Mouse (Mus musculus) olfactory bulb, adult 2 months (tissue): ENCODE results near the gene Cpeb1. TPM values are rescaled to one million over a fixed set of nuclear protein-coding genes. Genes with fewer than 3 reads are reported as not detected.

ENCODE experiments used
- H3K27ac ChIP-seq: fragments of 200-500 bp; 2 replicates; pipeline ENCODE4 v1.5.1; 2012; ENCODE audit warnings: low read depth, low read length; ENCODE audit not compliant: insufficient read depth
- H3K4me1 ChIP-seq: fragments of 200-500 bp; 2 replicates; pipeline ENCODE4 v1.6.1; 2012; ENCODE audit warnings: low read length; ENCODE audit not compliant: control insufficient read depth, insufficient read depth
- H3K4me3 ChIP-seq: fragments of 200-500 bp; 2 replicates; pipeline ENCODE4 v1.5.1; 2012; ENCODE audit warnings: mild to moderate bottlenecking, low read depth, low read length, moderate library complexity; ENCODE audit not compliant: insufficient read depth
- CTCF ChIP-seq: fragments of 200-500 bp; IDR thresholded peaks from 2 replicates; pipeline ENCODE4 v1.5.1; 2012; ENCODE audit warnings: low read depth, mild to moderate bottlenecking, low read length, moderate library complexity; ENCODE audit not compliant: insufficient read depth
- POLR2A ChIP-seq: fragments of 200-500 bp; IDR thresholded peaks from 2 replicates; pipeline ENCODE4 v1.6.1; 2012; ENCODE audit warnings: mild to moderate bottlenecking, low read depth, low read length, moderate library complexity; ENCODE audit not compliant: insufficient read depth
- WGBS: fragments of 180-500 bp; shearing (Covaris S2); methylation state at CpG from one replicate; pipeline ENCODE4 v1.1.7; 2018; 5-methylcytosine and 5-hydroxymethylcytosine counted together
- polyA plus RNA-seq: library from polyadenylated mRNA; stranded (reverse); fragments of >200 nt; gene quantifications from 2 replicates; pipeline ENCODE4 v1.2.4, GENCODE M21; 2012; ENCODE audit warnings: low replicate concordance; ENCODE audit not compliant: missing spikeins, insufficient read depth, insufficient read length

Cpeb1 gene
- polyA plus RNA-seq, 1 experiment = not detected

DNA sequence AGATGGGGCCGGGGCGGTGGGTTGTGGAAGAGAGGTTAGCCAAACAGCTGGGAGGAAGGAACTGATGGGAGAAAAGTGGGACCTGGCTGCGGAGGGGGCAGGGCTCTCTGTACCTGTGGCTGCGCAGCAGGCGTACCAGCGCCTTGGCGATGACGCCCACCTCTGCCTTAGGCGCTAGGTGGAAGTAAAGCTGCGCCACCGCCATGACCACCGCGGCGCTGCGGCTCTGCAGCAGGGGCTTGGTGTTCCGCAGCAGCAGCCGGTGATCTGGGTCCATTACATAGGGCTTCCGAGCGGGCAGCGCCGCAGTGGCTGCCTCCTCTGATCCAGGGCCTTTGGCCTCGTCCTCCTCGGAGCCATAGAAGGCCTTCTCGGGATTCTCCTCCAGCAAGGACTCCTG is 21.6 kb upstream of the Cpeb1 start:
- Histone ChIP-seq H3K4me3 (no peak overlapping the region), H3K4me1 (no peaks in the 10 kb centered on the region), H3K27ac (no peak overlapping the region)
- TF ChIP-seq CTCF (no peak), POLR2A (no peak)
- 48% methylated on average over 24 of the region's 24 CpGs for WGBS

DNA sequence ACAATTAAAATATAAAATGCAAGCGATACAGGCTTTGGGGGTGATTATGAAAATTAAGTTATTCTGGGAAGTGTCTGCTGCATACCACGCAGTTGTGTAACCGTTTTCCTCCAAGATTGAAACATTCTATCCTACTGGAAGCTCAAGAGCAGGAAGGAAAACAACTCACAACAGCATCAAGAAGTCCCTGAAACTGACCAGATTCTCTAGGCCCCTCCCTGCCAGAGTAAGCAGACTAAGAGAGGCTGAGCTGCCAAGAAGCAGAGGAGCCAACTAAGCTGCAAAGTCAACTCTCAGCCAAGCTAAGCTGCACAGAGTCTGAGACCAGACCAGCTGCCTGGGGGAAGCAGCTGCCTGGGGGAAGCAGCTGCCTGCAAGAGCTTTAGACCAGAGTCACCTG is 20.0 kb upstream of the Cpeb1 start:
- Histone ChIP-seq H3K27ac (no peak overlapping the region), H3K4me1 (0 out of 2 replicates have a peak, but pooled peaks cover 2% of the 10 kb centered on the region), H3K4me3 (no peak overlapping the region)
- no peak for TF ChIP-seq CTCF
- no peak for TF ChIP-seq POLR2A
- WGBS = 83% methylated on average over 3 of the region's 3 CpGs

DNA sequence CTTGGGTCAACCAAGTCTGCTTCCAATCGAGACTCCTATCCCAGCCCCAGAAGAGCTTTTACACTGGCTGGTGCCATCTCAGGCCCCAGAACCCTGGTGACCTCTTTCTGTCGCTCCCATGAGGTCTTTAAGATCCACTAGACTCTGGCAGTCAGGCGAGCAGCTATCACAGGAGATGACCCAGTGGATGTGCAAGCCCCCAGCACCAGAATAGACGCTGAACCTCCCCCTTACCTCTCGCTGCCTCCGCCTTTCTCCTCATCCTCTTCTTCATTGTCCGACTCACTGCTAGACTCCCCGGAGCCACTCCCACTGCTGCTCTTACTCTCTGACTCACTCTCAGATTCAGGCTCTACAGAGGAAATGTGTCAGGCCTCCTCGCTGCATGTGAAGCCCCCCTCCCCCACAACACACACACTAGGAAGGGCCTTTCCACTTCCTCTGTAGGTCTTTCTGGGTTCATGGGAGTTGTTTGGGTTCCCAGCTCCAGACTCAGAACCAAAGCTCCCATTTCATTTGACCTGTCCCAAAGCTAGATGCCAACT is 9.7 kb upstream of the Cpeb1 start:
- WGBS = 40% methylated on average over 9 of the region's 9 CpGs

DNA sequence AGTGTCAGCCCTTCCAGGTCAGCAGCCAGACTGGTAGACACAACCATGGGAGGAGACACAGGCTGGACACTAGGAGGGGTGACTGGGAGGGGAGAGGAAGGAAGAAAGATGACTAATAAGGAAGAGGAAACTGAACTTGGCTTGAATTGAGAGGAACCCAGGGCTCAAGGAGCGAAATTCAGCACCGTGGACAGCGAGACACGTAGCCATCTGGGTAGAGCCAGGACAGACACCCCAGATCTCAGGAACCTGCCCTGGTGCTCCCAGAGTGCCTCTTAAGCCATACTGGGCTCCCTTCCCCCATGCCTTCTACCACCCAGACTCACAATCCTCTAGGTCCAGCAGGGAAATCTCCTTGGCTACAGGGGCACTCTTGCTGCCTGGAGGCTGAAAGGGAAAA is 8.9 kb upstream of the Cpeb1 start:
- TF ChIP-seq POLR2A (no peak), CTCF (no peak)
- WGBS = 56% methylated on average over 4 of the region's 4 CpGs
- H3K4me1 ChIP-seq = peaks cover 18% of the 10 kb centered on the region
- H3K27ac ChIP-seq = no peak overlapping the region
- no peak overlapping the region for H3K4me3 ChIP-seq

More for the DNA sequence above, 9.7 kb upstream of the Cpeb1 start:
- Histone ChIP-seq H3K4me3 (no peak overlapping the region), H3K4me1 (peaks cover 18% of the 10 kb centered on the region), H3K27ac (no peak overlapping the region)
- TF ChIP-seq POLR2A = no peak
- TF ChIP-seq CTCF = no peak

DNA sequence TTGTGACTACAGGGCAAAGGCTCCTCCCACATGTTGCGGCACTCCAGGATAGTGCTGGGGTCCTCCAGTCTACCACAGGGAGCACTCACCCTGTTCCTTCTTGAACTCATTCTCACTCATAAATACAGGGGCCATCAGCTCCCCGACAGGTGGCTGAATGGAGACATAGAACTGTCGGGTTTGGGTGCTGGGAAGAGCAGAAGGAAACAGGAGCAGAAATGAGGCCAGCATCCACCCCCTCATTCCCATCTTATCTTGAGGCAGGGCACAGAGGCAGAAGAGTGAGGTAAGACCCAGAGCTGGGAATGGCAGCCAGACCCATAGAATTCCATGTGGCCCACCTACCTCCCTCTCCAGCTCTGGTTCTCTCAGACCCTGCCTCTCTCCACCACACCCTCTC is 7.5 kb upstream of the Cpeb1 start:
- TF ChIP-seq CTCF = no peak
- no peak for TF ChIP-seq POLR2A
- no peak overlapping the region for H3K27ac ChIP-seq
- peaks cover 18% of the 10 kb centered on the region for H3K4me1 ChIP-seq
- no peak overlapping the region for H3K4me3 ChIP-seq
- whole genome bisulfite sequencing = 78% methylated on average over 3 of the region's 3 CpGs

DNA sequence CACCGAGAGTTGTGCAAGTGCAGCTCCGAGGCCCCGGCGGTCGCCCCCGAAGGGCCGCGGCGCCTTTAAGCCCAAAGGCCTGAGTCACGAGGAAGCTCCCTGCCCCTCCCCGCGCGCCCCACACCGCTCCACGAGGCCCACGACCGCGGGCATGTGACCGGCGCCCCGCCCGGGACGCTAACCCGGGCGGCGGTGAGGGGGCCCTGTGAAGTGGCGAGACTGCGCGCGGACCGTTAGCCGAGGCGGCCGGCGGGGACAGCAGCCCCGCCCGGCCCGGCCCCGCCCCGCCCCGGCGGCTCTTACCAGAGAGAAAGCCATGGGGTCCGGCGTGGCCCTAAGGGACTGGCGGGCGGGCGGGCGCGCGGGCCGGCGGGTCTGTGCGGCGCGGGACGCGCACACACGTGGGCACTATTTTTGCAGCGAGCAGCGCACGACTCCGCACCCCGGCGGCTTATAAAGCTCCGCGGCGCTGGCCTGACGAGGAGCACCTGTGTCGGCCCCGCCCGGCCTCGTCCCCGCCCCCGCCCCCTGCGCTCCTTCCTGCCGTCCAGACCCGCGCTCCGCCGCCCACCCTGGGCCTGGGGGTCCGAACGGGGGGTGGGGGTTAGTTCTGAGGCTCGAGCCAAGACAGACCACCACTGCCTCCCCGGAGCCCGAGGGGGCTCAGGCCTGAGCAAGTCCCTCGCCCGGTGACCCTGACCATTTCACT is 780 bp downstream of the Cpeb1 start:
- TF ChIP-seq CTCF (no peak), POLR2A (no peak)
- WGBS = 2% methylated on average over 73 of the region's 87 CpGs
- no peak overlapping the region for H3K27ac ChIP-seq
- H3K4me1 ChIP-seq = peaks cover 20% of the 10 kb centered on the region
- H3K4me3 ChIP-seq = peak overlapping the region; percentile 65

DNA sequence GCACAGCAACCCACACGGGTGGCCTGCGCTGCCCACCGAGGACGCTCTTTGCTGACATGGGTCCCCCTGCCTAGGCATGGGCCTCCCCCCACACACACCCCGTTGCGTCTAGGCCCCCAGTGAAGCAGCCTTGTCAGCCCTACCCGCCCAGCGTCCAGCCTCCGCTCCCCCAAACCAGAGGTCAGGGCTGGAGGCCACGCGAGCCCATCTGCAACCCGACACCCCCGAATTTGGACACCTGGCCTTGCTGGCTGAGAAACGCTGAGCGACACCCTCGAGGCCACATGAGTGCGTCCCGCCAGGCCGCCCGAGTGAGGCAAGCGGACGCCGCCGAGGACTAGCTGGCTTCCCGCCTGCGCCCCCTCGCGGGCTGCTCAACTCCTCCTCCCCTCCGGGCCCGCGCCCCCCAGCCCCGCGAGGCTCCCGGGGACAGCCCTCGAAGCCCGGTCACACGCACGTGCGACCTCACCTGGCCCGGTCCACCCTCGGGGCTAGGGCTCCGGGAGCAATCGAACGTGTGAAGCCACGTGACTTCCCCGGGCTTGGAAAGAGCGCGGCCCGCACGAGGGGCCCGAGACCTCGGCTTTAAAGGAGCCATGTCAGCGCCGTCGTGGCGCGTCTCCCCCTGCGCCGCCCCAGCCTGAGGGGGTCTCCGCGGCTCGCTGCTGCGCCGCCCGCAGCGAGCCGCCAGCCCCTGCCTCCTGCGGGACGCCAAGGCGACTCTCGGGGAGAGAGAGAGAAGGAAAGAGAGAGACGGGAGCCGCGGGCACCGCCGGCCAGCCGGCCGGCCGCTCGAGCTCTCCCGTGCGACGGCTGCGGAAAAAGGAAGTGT is 1.6 kb downstream of the Cpeb1 start:
- Histone ChIP-seq H3K4me3 (peak overlapping the region; percentile 65), H3K4me1 (peaks cover 20% of the 10 kb centered on the region), H3K27ac (peak overlapping the region; percentile 21; the same call in 1 of the 2 replicates)
- TF ChIP-seq CTCF (peak; percentile 51; the same call in 1 of the 2 replicates), POLR2A (no peak)
- WGBS = 2% methylated on average over 84 of the region's 84 CpGs

DNA sequence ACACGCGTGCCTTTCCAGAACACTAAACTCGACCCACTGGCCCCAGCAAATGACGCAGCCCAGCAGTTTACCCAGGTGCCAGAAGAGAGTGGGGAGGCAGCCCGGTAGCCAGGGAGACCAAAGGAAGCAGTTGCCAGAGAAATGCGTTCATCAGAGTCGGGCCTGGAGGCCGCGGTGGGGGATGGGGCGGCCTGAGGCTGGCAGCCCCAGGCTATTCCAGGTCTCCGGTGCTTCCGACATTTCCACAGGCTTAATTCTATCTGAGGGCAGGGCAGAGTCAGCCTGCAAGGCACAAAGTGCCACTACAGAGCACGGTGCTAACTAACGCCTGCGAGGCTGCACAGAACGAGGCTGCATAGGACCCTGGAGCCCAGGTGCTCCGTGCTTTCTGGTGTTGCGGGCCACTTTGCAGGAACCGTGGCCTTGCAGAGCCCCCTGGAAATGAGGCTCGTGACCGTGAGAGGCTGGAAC is 2.3 kb downstream of the Cpeb1 start:
- no peak for TF ChIP-seq CTCF
- TF ChIP-seq POLR2A = no peak
- Histone ChIP-seq H3K4me3 (peak overlapping the region; percentile 65; the same call in 1 of the 2 replicates), H3K4me1 (peaks cover 20% of the 10 kb centered on the region), H3K27ac (peak overlapping the region; percentile 21; the same call in 1 of the 2 replicates)
- 16% methylated on average over 21 of the region's 21 CpGs for WGBS
